Mouse (Mus musculus): Measurements from ENCODE around the gene Agl. TPM values are rescaled to one million over a fixed set of nuclear protein-coding genes. Genes with fewer than 3 reads are reported as not detected.
"Not testable (repeated sequence)": the region's sequence is repeated elsewhere in the genome, so short reads cannot be mapped to it uniquely, and the experiment has no call there.

Agl gene
- total RNA-seq, 2 experiments from 2014 or later = 25.5 to 26.1 TPM

- intact Hi-C loops (cut with DNase I) = no loop called here
- no peak for DNase-seq (ENCODE audit: extremely low spot score in 1 of 2, low spot score in 2 of 2)
Measured at GRCm38 (mm10) chr3:116826471-116827215, 18.7 kb upstream of the Agl start.

DNA sequence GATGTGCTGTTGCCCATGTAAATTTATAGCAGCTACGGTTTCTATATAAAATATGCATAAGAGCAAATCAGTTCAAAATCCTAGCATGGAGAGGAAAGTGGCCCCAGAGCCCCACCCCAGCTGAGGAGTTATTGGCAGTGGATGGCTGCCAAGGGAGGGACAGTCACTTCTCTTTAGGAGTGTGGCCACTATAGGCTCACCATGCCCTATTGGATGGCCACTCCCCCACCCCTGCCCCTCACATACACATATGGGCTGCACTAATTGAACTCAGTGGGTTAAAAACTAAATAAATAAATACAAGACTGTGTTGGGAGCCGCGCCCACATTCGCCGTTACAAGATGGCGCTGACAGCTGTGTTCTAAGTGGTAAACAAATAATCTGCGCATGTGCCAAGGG lies 9.3 kb upstream of the Agl start:
- DNase-seq (ENCODE audit: extremely low spot score in 1 of 2, low spot score in 2 of 2) = no peak
- intact Hi-C loops (cut with DNase I) = no loop called here

DNA sequence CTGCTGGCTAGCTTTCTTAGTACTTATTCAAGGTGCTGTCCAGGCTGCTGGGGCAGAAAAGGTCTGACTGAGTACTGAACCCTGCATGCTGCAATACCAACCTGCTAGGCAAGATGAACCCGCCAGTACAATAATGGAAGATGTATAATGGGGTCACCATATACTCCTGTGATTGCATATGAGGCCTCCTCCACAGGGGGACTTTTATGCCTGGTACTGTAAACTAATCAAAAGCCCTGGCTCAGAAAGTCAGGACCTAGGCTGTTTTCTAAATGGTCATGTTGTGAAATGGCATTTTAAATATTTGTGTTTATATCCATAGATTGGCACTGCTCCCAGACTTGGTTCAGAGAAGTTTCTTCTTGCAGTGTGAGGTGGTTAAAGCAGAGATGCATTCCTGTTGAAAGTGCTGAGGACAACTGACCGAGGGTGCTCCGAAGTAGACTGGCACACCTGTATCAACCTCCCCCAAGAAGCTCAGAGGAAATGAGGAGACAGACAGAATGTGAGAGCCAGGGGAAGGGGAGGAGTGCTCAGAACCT lies 8.8 kb upstream of the Agl start:
- intact Hi-C loops (cut with DNase I) = no loop called here
- DNase-seq (ENCODE audit: extremely low spot score in 1 of 2, low spot score in 2 of 2) = no peak

DNA sequence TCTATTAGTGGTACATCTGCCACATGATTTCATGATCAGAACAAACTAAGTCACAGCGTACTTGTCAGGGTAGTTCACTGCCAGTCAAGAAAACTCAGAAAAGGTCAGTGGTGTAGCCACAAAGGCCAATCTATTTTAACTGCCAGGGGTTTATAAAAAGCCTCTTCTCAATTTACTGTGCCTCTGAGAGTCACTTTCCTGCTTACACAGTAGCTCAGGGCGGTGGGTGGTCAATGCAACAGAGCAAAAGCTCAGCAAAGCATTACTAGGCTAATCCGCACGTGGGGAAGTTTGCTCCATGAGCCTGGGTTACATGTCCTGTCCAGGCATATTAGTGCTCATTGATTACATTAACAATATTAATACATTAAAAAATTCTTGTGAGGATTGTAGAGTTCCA lies 8.0 kb upstream of the Agl start:
- intact Hi-C loops (cut with DNase I) = no loop called here
- DNase-seq (ENCODE audit: extremely low spot score in 1 of 2, low spot score in 2 of 2) = no peak

GRCm38 (mm10) chr3:116815305-116815797 lies 7.4 kb upstream of the Agl start:
- intact Hi-C loops (cut with DNase I) = no loop called here
- no peak for DNase-seq (ENCODE audit: extremely low spot score in 1 of 2, low spot score in 2 of 2)

GRCm38 (mm10) chr3:116812946-116813345 lies 5.0 kb upstream of the Agl start:
- intact Hi-C loops (cut with DNase I) = no loop called here

DNA sequence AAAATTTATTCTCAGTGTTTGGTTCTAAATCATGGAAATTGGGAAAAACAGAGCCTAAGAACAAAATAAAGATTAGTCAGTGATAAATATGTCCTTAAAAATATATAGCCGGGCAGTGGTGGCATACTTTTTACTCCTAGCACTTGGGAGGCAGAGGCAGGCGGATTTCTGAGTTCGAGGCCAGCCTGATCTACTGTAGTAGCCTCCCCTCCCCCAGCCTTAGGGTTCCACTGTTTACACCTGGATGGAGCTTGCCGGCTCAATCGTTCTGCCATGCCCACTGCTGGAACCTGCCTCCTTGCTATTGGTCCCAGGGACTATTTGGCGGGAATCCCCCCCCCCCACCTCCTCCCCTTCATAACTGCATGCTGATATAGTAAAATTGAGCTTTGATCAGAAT lies 2.4 kb upstream of the Agl start:
- DNase-seq (ENCODE audit: extremely low spot score in 1 of 2, low spot score in 2 of 2); intact Hi-C loops (cut with DNase I): not testable (repeated sequence)

More at GRCm38 (mm10) chr3:116812946-116813345, 5.0 kb upstream of the Agl start:
- DNase-seq (ENCODE audit: extremely low spot score in 1 of 2, low spot score in 2 of 2) = no peak

GRCm38 (mm10) chr3:116809221-116809620 lies 1.3 kb upstream of the Agl start:
- intact Hi-C loops (cut with DNase I) = no loop called here
- DNase-seq (ENCODE audit: extremely low spot score in 1 of 2, low spot score in 2 of 2) = no peak

DNA sequence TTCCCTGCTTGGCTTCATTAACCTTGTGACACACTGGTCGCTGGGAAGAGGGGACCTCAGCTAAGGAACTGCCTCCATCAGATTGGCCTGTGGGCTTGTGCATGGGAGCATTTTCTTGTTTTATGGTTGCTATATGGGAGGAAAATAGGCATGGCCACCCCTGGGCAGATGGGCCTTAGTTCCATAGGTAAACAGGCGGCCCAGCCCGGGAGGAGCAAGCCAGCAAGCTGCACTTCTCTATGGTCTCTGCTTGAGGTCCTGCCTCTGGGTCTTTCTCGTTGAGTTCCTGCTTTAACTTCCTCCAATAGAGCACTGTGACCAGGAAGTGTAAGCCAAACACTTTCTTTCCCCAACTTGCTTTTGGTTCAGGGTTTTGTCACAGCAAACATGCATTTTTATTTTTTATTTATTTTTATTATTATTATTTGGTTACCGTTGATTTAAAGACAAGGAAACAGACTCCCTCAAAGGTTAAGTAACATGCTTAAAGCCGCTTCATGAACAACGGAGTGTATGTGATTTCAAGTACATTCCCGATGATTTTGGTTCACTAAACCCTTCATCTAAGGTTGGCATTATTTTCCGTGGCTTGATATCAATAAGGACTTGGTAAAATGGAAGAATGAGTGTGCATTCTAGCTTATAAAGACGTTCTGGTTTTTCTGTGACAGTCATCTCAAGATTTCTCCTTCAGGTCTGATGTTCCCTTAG lies 696 bp upstream of the Agl start:
- intact Hi-C loops (cut with DNase I) = no loop called here
- peak in 1 of 2 experiments; percentile 43 for DNase-seq (ENCODE audit: extremely low spot score in 1 of 2, low spot score in 2 of 2)

DNA sequence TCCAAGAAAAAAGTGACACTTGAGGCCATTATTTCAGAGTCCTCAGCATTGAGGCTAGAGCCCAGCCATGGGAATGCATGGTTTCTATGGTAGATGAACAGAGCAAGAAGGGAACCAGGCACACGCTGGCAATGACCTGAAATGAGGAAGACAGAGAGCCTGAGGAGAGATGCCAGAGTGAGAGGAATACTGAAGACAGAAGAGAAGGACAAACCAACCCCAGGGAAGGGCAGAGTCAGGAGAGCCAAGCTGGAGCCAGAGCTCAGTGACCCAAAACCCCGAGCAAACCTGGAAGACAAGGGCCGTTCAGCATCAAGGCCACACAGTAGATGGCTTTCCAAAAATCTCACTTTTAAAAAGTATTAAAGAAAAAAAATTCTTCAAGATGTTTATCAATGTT lies 2.1 kb downstream of the Agl start:
- intact Hi-C loops (cut with DNase I) = no loop called here
- no peak for DNase-seq (ENCODE audit: extremely low spot score in 1 of 2, low spot score in 2 of 2)

DNA sequence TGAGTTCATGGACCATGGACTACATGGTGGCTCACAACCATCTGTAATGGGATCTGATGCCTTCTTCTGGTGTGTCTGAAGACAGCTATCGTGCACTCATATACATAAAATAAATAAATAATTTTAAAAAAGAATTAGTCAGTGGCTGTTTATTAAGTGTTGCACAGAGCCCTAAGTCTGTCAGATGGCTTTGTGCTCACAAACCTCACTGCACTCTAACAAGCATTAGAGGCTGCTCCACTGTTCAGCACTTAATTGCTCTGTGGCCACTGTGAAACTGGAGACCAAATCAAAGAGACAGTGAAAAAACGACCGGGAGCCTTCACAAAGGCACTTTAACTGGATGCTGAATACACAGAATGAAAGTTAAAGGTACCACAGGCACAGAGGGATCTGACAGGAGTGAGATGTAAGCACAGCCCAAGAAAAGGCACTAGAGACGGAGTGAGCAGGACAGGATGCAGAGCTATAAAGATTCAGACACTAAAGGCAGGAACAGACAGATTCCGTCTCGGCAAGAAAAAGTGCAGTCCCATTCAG lies 3.1 kb downstream of the Agl start:
- DNase-seq (ENCODE audit: extremely low spot score in 1 of 2, low spot score in 2 of 2) = no peak
- intact Hi-C loops (cut with DNase I) = no loop called here

DNA sequence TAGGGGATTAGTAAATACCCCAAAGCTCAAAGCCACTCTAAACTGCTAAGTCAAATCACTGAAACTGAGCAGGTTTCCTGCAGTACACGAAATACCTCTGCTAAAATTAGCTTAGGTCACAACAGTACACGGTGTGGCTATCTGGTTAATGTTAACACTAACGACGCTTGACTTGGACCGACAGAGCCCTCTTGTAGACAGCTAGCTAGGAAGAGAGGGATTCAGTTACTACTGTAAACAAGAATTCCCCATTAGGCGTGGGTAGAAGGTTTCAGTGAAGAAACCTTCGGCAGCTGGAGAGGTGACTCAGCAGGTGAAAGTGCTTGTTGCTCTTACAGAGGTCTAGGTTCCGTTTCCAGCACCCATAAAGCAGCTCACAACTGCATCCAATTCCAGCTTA lies 6.2 kb downstream of the Agl start:
- intact Hi-C loops (cut with DNase I) = no loop called here
- no peak for DNase-seq (ENCODE audit: extremely low spot score in 1 of 2, low spot score in 2 of 2)

GRCm38 (mm10) chr3:116798821-116799510 lies 9.0 kb downstream of the Agl start:
- intact Hi-C loops (cut with DNase I) = no loop called here
- no peak for DNase-seq (ENCODE audit: extremely low spot score in 1 of 2, low spot score in 2 of 2)

- DNase-seq (ENCODE audit: extremely low spot score in 1 of 2, low spot score in 2 of 2) = no peak
- intact Hi-C loops (cut with DNase I) = loop anchor here (10.0 kb wide), 1 partner anchor 294 kb away; no protein-coding TSS in a partner anchor
Measured at GRCm38 (mm10) chr3:116788851-116789250, 19.1 kb downstream of the Agl start.

GRCm38 (mm10) chr3:116786543-116786942 lies 21.4 kb downstream of the Agl start:
- DNase-seq (ENCODE audit: extremely low spot score in 1 of 2, low spot score in 2 of 2) = no peak

DNA sequence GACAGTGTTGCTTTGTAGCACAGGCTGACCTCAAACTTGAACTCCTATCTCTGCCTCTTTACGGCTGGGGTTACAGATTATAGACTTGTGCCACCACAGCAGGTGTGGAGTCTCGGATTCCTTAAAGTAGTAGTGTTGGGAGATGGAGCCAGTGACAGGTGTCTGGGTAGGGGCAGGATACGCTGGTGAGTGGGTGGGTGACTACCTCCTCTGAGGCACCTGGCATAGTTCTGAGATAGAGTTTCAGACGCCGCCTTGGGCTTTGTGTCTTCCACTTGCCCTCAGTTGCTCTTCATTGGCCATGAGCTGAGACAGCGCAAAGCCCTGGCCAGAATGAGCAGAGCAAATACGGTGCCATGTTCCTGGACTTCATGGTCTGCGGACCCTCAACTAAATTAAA lies 22.1 kb downstream of the Agl start:
- DNase-seq (ENCODE audit: extremely low spot score in 1 of 2, low spot score in 2 of 2) = no peak
- intact Hi-C loops (cut with DNase I) = loop anchor here (10.0 kb wide), 1 partner anchor 291 kb away; no protein-coding TSS in a partner anchor

More at GRCm38 (mm10) chr3:116786543-116786942, 21.4 kb downstream of the Agl start:
- intact Hi-C loops (cut with DNase I) = loop anchor here (10.0 kb wide), 1 partner anchor 292 kb away; no protein-coding TSS in a partner anchor

DNA sequence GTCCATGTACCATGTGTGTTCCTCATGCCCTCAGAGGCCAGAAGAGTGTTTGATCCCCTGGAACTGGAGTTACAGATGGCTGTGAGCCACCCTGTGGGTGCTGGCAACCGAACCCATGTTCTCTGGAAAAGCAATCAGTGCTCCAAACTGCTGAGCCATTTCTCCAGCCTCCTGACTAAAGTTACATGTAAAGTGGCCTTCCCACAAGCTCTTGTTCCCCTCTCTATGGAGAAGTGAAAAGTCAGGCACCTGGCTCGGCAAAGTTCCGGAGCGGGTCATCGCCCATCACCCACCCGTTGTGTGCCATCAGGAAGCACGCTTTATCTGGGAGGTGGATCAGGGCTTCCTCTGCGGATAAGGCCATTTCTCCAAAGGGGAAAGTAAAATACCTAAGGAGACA lies 23.2 kb downstream of the Agl start:
- no peak for DNase-seq (ENCODE audit: extremely low spot score in 1 of 2, low spot score in 2 of 2)
- intact Hi-C loops (cut with DNase I) = loop anchor here (10.0 kb wide), 1 partner anchor 290 kb away; no protein-coding TSS in a partner anchor

- no peak for DNase-seq (ENCODE audit: extremely low spot score in 1 of 2, low spot score in 2 of 2)
- intact Hi-C loops (cut with DNase I) = loop anchor here (10.0 kb wide), 1 partner anchor 289 kb away; no protein-coding TSS in a partner anchor
Measured at GRCm38 (mm10) chr3:116784290-116784689, 23.7 kb downstream of the Agl start.

GRCm38 (mm10) chr3:116776961-116777360 lies 31.0 kb downstream of the Agl start:
- no peak for DNase-seq (ENCODE audit: extremely low spot score in 1 of 2, low spot score in 2 of 2)
- intact Hi-C loops (cut with DNase I) = loop anchor here (5.0 kb wide), 1 partner anchor 60 kb away; no protein-coding TSS in a partner anchor
